Mouse (Mus musculus) bone marrow, adult 2 months (tissue): ENCODE measurements around the gene Cstb. TPM values are rescaled to one million over a fixed set of nuclear protein-coding genes. Genes with fewer than 3 reads are reported as not detected.

Experiments
- H3K27ac ChIP-seq: fragments of 200-500 bp; 2 replicates; pipeline ENCODE4 v1.5.1; 2012; ENCODE audit warnings: low read depth, mild to moderate bottlenecking, control low read depth, inconsistent platforms, low read length; ENCODE audit not compliant: control insufficient read depth, poor library complexity, insufficient read depth
- H3K4me1 ChIP-seq: fragments of 200-500 bp; 2 replicates; pipeline ENCODE4 v1.6.1; 2011; ENCODE audit warnings: low read length; ENCODE audit not compliant: control insufficient read depth, insufficient read depth
- H3K4me3 ChIP-seq: fragments of 200-500 bp; replicated peaks from 2 replicates; pipeline ENCODE3; 2011; ENCODE audit warnings: mild to moderate bottlenecking, low read depth, low read length, control low read depth; ENCODE audit not compliant: control insufficient read depth
- CTCF ChIP-seq: fragments of 200-500 bp; IDR thresholded peaks from 2 replicates; pipeline ENCODE4 v1.5.1; 2011; ENCODE audit warnings: low read length, control low read depth; ENCODE audit not compliant: control insufficient read depth, insufficient read depth
- POLR2A ChIP-seq: fragments of 200-500 bp; IDR thresholded peaks from 2 replicates; pipeline ENCODE4 v1.6.1; 2011; ENCODE audit warnings: low read depth, mild to moderate bottlenecking, control low read depth, low read length, borderline replicate concordance; ENCODE audit not compliant: control insufficient read depth
- WGBS: fragments of 180-500 bp; shearing (Covaris S2); methylation state at CpG from one replicate; pipeline ENCODE4 v1.1.7; 2018; 5-methylcytosine and 5-hydroxymethylcytosine counted together
- polyA plus RNA-seq: library from polyadenylated mRNA; stranded (reverse); fragments of >200 nt; gene quantifications from 2 replicates; pipeline ENCODE4 v1.2.4, GENCODE M21; 2011; ENCODE audit warnings: low replicate concordance; ENCODE audit not compliant: missing spikeins, insufficient read depth, insufficient read length

The Cstb gene
- polyA plus RNA-seq: 41.1 and 77.8 TPM in 2 replicates

DNA sequence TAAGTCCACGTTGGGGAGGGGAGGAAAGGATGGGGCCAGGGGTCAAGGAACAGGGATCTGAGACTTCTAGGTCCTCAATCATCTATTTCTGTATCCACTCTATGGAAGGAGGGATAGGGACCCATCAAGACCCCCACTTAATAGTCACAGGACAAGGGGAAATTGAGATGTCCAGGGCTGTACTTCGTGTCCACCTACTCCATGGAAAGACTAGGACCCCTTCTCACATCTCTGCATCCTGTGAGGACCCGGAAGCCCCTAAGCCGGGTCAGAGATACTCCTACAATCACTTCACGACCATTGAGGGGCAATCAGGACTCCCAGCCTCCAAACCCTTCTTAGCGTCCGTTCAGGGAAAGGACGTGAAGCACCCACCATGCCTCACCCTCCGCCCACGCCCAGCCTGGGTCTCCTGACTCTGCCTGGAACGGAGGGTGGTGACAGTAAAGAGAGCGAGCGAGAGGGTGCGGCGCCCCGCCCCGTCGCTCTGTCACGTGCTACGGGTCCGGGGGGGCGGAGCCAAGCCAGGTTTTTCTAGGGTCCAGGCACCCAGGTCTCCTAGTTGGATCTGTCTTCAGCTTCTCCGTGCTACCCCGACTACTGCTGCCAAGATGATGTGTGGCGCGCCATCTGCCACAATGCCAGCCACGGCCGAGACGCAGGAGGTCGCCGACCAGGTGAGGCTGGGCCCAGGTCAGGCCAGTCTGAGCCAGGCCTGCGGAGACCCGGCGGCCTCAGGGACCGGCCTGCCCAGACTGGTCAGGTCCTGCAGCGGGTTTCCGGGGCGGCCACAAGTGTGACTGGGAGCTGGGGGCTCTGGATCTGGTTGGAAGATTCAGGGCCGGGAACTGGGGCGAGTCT, at the start of gene Cstb:
TSS of gene Cstb (plus strand) at position 489 of the 861 bp plus-strand sequence.
- H3K27ac ChIP-seq: peak within 1 kb of the TSS; percentile 62
- no peak for TF ChIP-seq CTCF
- peak; percentile 58; the same call in 1 of the 2 replicates for TF ChIP-seq POLR2A
- H3K4me1 ChIP-seq: no peaks in the 10 kb centered on the region; the same call in 1 of the 2 replicates
- whole genome bisulfite sequencing: 2% methylated on average over 40 of the region's 40 CpGs
- peak within 1 kb of the TSS; percentile 100 for H3K4me3 ChIP-seq

DNA sequence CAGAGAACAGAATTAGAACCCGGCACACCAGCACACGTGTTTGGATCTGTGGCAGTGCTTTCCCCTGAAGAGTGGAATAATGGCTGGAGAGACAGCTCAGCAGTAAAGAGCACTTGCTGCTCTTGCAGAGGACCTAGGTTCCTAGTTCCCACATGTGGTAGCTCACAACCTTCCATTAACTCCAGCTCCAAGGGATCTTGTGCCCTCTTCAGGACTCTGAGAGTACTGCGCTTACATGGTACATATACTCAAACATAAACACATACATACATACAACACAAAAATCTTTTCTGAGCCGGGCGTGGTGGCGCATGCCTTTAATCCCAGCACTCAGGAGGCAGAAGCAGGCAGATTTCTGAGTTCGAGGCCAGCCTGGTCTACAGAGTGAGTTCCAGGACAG, 47.0 kb upstream of the Cstb start:
- Histone ChIP-seq H3K4me1 (no peaks in the 10 kb centered on the region), H3K4me3 (no peak overlapping the region), H3K27ac (no peak overlapping the region)
- TF ChIP-seq CTCF (no peak), POLR2A (no peak)
- 93% methylated on average over 7 of the region's 7 CpGs for WGBS

DNA sequence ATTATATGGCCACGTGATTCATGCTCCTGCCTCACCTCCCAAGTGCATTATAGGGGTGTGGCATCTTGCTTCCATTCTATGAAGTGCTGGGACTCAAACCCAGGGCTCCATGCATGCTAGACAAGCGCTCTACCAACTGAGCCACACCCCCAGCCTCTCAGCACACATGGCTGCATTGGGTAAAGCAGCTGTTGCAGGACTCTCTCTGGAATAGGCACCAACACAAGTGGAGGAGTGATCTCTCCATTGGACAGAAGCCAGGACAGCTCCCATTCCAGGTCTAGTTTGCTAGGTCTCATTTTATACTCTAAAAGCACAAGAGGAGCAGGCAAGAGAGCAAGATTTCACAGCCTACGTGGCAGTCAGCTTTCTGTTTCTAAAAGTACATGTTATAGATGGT, 41.9 kb upstream of the Cstb start:
- Histone ChIP-seq H3K4me1 (no peaks in the 10 kb centered on the region), H3K27ac (no peak overlapping the region), H3K4me3 (no peak overlapping the region)
- TF ChIP-seq POLR2A (no peak), CTCF (no peak)
- 80% methylated on average over 3 of the region's 3 CpGs for WGBS

DNA sequence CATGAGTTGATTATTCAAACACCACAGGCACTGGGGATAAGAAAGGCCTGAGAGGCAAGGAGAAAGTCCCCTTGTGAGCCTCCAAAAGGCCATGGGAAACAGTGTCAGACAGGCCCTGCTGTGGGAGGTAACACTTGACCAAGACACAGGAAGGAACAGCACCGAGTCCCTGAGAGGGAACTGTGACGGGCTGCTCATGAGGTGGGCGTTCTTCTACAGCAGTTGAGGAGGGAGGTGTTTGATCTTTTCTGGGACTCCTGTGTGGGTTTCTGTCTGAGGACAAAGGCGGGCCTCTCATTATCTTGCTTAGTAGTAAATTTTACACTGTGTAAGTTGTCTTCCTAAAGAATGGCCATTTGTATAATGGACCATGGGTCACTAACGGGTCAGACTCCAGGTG, 39.9 kb upstream of the Cstb start:
- H3K4me3 ChIP-seq: no peak overlapping the region
- TF ChIP-seq POLR2A (no peak), CTCF (no peak)
- 58% methylated on average over 5 of the region's 5 CpGs for WGBS
- H3K4me1 ChIP-seq: no peaks in the 10 kb centered on the region
- no peak overlapping the region for H3K27ac ChIP-seq

DNA sequence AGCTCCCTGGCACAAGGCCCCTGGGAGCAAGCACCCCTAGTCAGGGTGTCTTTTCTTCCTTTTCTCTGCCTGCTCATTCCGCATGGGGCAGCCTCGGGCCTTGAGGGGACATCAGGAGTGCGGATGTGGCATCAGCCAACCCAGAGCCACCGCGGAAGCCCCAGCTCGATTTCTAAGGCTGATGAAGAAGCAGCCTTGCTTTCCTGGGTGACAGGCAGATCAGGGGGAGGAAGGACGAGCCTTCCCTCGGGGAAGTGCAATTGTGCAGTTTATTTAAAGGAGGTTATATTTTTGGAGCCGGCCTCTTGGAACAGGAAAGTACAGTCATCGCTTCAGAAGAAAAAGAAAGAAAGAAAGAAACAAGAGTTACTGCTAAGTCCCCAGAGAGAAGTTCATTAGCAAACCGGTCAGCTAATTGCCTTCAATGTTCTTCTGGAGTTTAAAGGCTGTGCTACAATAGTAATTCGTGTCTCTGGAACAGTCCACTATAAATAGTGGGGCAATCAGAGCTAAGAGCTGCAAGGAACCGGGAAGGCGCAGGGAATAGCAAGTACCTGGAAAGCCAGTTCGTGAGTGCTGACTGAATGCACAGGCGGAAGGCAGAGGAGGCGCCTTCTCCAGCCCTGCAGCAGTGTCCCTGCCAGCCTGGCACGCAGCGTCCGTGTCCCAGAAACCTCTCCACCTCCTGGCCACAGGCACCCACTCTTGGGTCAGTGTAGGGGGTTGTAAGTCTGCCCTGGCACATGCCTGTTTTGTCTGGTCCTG, 37.1 kb upstream of the Cstb start:
- no peak for TF ChIP-seq CTCF
- no peak for TF ChIP-seq POLR2A
- Histone ChIP-seq H3K4me1 (no peaks in the 10 kb centered on the region), H3K4me3 (no peak overlapping the region), H3K27ac (no peak overlapping the region)
- 70% methylated on average over 20 of the region's 20 CpGs for WGBS

DNA sequence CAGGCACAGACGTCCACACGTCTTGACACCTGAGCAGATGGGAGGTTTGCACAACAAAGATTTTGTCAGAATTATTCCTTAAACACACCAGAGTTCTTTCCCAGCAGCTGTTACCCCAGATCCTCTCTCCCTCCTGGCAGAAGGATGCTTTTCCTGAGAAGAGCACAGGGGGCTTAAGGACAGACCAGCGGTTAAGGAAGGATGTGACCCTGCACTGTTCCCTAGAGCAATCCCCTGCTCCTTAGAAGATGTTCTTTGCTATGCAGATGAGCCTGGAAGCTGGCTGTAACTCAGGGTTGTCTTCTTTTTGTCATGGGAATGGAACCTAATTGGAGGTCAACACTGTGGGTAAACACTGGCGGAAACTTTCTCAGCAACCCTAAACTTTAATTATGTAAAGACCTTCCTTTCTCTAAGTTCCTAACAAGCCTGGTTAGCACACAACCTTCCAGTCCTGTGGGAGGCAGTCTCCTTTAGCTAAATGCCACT, 34.4 kb upstream of the Cstb start:
- 78% methylated on average over 4 of the region's 4 CpGs for WGBS
- Histone ChIP-seq H3K4me3 (no peak overlapping the region), H3K4me1 (no peaks in the 10 kb centered on the region), H3K27ac (no peak overlapping the region)
- no peak for TF ChIP-seq POLR2A
- no peak for TF ChIP-seq CTCF

DNA sequence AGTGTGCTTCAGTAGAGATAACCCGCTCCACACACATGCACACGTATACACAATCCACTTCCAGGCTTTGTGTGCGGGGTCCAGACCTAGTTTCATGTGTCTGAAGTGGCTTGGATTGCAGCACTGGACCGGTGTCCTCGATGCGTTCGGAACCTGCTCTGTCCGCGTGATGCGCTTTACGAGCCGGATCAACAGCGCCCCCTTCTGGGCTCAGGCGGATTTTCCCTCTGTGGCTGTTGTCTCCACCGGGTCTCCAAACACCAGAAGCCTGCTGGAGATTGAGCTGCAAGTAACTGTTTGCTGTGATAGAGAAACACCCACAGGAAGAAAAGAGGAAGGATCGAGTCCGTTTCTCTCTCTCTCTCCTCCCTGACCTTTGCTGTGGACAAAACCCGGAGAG, 33.4 kb upstream of the Cstb start:
- Histone ChIP-seq H3K4me1 (no peaks in the 10 kb centered on the region), H3K4me3 (no peak overlapping the region), H3K27ac (no peak overlapping the region)
- TF ChIP-seq CTCF: peak; percentile 91
- TF ChIP-seq POLR2A: no peak
- 3% methylated on average over 18 of the region's 18 CpGs for WGBS

DNA sequence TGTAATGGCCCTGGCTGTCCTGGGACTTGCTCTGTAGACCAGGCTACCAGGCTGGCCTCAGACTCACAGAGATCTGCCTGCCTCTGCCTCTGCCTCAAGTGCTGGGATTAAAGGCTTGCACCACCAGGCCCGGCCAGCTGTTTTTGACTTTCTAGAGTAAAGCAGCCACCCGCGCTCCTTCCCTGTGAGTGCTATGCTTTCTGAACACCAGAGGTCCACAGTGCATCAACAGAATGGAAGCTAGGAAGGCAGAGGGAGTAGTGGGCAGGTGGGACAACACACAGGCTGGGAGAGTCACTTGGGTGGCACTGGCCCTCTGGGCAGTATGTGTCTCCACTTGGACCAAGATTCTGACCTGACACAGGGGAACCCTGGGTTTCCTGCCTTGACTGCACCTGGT, 30.1 kb upstream of the Cstb start:
- Histone ChIP-seq H3K4me1 (peaks cover 3% of the 10 kb centered on the region; the same call in 1 of the 2 replicates), H3K27ac (no peak overlapping the region), H3K4me3 (no peak overlapping the region)
- TF ChIP-seq CTCF (no peak), POLR2A (no peak)
- WGBS: 82% methylated on average over 3 of the region's 3 CpGs
